Mouse (Mus musculus) heart, adult 8-10 months (tissue): ENCODE measurements at regions not wholly inside any gene's neighbourhood (a gene's known extent, or its start where the extent isn't known, plus 50 kb on each side); places are given as distances from the start of the nearest gene placed in this dataset.
"Not testable (repeated sequence)": the region's sequence is repeated elsewhere in the genome, so short reads cannot be mapped to it uniquely, and the experiment has no call there.

ENCODE experiments used
- DNase-seq: peaks from one replicate; pipeline ENCODE4 v3.0.0; 2022; ENCODE audit warnings: low spot score

DNA sequence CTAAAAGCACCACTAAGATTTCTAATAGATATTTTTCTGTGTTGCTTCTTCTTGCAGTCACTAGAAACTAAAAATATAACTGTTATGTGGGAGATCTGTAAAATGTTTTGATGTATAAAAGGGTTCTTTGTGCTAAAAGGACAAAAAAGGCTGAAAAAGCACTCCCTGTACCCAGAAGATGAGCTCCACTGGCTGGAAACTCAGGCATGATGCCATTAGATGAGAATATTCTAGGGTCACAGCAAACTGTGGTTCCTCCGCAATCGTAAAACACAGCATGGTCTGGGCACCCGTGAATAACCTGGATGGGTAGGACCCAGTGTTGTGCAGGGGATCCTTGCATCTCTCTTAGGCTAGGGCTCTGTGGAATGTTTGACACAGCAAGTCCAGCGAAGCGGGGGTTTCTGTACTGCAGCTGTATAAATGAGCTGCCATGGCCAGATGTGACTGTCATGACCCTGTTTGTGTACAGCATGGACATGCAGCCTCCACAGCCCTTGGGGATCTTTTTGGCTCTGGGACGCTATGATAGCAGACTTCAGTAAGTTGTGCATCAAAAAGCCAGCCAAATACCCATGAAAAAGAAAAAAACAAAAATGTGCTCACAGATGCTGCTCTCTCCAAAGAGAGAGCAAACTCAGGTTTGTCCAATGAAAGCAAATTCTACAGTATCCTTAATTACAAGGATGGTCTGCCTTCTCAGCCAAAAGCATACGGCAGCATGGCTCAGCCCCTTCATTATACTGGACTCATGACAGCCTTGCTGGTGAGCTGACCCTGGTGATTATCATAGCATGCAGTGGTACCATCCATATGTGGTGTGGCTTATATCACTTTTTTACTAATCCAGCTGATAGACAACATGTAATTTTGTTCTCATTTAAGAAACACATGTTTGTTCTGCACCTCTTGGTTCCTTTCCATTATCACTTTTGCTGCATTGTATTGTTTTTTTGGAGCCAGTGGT is 103.9 kb upstream of the Arhgap20 start:
- DNase-seq = peak; percentile 40

GRCm38 (mm10) chr9:51661911-51662310 is 103.2 kb upstream of the Arhgap20 start:
- DNase-seq = peak; percentile 32

DNA sequence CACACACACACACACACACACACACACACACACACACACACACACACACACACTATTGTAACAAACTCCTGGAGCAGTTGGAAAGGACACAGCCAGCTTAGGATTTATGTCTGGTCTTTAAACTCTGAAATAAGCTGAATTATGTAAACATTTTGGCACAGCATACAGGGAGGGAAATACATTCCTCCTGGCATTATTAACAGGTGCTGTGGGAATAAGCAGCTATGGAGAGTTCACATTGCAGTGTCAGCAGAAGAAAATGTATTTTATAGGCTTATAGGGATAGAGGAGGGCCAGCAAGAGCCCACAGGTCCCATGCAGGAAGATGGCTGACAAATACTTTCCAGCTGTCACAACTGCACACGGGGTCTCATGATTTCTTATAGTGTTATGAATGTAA is 100.8 kb upstream of the Arhgap20 start:
- DNase-seq = no peak

DNA sequence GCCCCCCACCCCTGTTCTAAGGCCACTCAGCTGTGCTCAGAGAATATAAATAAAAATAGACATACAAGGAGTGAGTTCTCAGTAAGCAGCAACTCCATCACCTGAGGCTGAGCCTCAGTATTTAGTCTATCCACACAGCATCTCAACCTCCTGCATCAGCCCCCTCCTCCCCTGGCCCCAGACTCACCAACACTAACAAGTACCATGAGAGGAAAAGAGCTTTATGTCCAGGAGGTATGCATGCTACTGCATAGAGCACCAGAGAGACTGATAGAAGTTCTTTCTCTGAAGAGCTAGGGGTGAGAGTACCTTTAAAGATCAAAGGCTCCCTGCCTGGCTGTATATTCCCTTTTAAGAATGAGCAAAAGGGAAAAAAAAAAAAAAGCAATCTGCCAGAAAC is 100.3 kb upstream of the Arhgap20 start:
- DNase-seq = no peak

DNA sequence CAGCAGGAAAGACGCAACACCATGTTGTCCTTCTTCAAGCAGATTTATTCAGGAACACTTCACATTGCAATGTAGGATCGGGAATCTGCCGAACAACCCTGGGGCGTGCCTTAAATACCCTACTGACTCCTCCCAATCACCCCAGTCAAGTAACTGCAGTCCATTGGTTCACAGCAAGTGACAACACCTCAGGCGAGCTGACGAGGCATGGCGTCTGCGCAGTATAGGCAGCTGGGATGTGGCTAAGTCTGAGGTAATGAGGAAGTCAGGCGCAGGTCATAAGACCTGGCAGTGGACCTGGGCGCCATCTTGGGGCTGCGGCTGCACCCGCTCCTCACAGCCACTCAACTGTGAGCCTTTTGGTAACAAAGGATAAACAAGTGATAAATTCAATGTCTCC is 96.2 kb upstream of the Arhgap20 start:
- not testable (repeated sequence) for DNase-seq

DNA sequence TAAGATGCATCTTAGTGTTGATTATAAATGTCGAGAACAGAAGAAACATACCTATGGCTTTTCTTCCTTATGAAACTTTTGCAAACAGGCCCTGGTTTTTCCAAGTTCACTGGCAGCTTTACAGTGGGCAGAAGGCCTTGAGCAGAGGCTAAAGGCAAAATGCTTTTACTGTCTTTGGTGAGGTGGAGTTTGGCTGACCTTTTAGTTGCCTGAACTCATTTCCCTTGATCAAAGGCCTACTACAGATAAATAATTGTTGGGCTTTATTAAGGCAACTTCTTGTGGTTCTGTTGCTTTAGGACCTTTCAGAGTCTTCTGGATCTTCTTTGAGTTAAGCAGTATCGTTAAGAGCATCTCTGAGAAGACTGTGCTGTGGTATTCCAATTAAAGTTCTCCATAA is 94.6 kb upstream of the Arhgap20 start:
- DNase-seq = no peak

DNA sequence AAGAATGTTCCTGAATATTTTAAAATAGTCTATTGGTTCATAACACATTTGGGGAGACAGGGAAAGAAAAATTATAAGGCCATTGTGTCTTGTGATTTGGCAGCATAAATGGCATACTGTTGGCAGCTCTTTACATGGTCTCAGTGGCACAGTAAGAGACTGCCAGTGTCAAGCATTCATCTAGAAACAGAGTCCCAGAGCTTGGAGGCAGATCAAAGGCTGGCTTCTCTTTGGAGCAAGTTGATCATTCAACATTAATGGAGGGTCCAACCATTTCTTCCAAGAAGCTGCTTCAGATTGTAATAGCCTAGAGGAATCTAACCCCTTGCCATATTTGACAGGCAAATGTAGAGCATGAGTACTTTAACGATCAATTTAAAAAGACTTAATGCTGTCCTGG is 78.6 kb upstream of the Arhgap20 start:
- no peak for DNase-seq

DNA sequence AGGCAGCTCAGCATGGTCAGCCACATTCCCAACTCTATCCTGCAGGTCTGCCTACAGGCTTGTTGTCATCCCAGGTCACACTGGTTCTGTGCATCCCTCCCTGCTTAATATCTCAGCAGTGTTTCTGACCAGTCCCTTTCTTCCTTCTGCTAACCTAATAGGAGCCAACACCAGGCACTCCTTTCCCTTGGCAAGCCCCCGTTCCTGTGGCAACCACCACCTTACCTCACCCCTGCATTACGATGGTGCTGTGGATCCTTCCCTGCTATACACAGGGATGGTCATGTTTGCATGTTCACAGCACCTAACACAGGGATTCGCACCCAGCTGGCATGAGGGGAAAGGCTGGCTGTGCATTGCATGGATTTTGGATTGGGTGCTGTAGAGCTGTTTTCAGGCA is 50.8 kb upstream of the Arhgap20 start:
- DNase-seq = no peak
